Mouse (Mus musculus): ENCODE measurements around the gene Ndufs2. TPM values are rescaled to one million over a fixed set of nuclear protein-coding genes. Genes with fewer than 3 reads are reported as not detected.

Ndufs2 gene
- polyA plus RNA-seq (2015; fragmentation: Nextera tagmentation; extraction: Ambion mirVana) = 262 and 280 TPM in 2 replicates

DNA sequence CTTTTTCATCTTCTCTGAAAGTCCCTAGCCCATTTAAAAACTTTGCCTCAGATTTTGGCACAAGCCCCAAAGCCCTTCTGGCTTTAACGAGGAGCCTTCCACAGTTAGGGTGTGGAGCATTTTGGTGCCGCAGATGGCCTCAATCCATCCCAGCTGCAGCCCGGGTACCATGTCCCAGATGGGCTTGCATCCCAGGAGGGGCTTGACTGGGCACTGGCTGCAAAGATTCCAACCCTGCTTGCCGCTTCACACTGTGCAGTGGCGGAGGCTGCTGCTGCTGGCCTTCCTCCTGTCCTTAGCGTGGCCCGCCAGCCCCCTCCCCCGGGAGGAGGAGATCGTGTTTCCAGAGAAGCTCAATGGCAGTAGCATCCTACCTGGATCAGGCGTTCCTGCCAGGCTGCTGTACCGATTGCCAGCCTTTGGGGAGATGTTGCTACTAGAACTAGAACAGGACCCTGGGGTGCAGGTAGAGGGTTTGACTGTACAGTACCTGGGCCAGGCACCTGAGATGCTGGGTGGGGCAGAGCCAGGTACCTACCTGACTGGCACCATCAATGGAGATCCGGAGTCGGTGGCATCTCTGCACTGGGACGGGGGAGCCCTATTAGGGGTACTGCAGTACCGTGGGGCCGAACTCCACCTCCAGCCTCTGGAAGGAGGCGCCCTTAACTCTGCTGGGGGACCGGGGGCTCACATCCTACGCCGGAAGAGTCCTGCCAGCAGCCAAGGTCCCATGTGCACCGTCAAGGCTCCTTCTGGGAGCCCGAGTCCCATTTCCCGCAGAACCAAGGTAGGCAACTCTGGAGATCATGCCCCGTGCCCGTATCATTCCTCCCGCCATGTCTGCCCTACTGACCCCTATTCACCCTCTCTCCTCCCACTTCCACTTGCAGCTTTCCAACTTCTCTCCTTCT, at the start of gene Ndufs2:
Gene Ndufs2 (minus strand): TSS at position 709 of the 914 bp plus-strand sequence.
- Histone ChIP-seq H3K27ac (ENCODE audit: low read depth, low read length) (peak within 1 kb of the TSS; percentile 70), H3K4me1 (ENCODE audit: control insufficient read depth, insufficient read depth, low read depth, low read length) (peaks cover 35% of the 10 kb centered on the region), H3K9ac (ENCODE audit: low read depth, low read length) (peak within 1 kb of the TSS; percentile 57), H3K9me3 (ENCODE audit: control insufficient read depth, low read length) (no peaks in the 10 kb centered on the region), H3K36me3 (ENCODE audit: control insufficient read depth, insufficient read depth, low read length) (no peaks in the 10 kb centered on the region), H3K4me3 (ENCODE audit: low read length) (peak within 1 kb of the TSS; percentile 37), H3K27me3 (replicated peaks; ENCODE audit: control insufficient read depth, insufficient read depth, low read length) (no peaks in the 10 kb centered on the region), H3K4me2 (ENCODE audit: low read length) (peak within 1 kb of the TSS; percentile 59)
- peak; percentile 1; the same call in 1 of the 2 replicates for ATAC-seq
- WGBS = 7% methylated on average over 24 of the region's 26 CpGs

DNA sequence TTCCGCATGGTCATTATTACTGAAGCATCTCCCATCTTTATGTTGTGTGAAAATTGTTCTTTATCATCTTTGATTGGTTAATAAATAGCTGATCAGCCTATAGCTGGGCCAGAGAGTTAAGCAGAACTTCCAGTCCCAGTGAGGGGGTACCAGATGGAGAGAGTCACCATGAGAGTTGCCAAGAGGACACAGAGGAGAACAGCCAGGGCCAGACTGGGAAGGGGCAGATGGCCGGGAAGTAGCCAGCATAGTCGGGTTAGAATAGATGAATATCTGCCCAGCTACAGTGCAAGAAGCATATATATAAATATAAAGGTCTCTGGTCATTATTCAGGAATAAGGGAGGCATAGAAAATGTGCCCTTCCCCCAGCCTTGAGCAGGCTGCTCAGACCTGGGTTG, 47.0 kb upstream of the Ndufs2 start:
- Histone ChIP-seq H3K4me2 (ENCODE audit: low read length) (no peak overlapping the region), H3K36me3 (ENCODE audit: control insufficient read depth, insufficient read depth, low read length) (no peaks in the 10 kb centered on the region), H3K27me3 (replicated peaks; ENCODE audit: control insufficient read depth, insufficient read depth, low read length) (peaks cover 4% of the 10 kb centered on the region), H3K9me3 (ENCODE audit: control insufficient read depth, low read length) (no peaks in the 10 kb centered on the region), H3K4me1 (ENCODE audit: control insufficient read depth, insufficient read depth, low read depth, low read length) (peaks cover 9% of the 10 kb centered on the region), H3K4me3 (ENCODE audit: low read length) (no peak overlapping the region), H3K27ac (ENCODE audit: low read depth, low read length) (no peak overlapping the region), H3K9ac (ENCODE audit: low read depth, low read length) (no peak overlapping the region)
- no peak for ATAC-seq
- WGBS = 73% methylated on average over 3 of the region's 3 CpGs

DNA sequence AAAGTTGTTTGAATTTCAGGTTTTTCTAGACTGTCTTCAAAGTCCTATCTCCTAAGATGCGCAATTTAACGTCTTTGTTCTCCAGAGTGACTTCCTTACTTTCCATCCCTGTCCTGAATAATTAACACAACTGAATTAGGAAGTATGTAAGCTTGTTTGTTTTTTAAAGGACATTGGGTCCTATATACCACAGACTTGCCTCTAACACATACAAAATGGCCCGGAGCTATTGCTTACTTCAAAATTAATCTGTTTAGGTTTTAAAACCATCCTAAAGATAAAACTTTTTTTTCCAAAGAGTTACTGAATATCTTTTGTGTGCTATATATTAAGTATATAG, 43.8 kb upstream of the Ndufs2 start:
- ATAC-seq = peak; percentile 35
- peak overlapping the region; percentile 78 for H3K4me3 ChIP-seq (ENCODE audit: low read length)
- peak overlapping the region; percentile 77 for H3K4me2 ChIP-seq (ENCODE audit: low read length)
- H3K9ac ChIP-seq (ENCODE audit: low read depth, low read length) = peak overlapping the region; percentile 91
- 16% methylated on average over 3 of the region's 3 CpGs for WGBS
- peaks cover 4% of the 10 kb centered on the region for H3K27me3 ChIP-seq (replicated peaks; ENCODE audit: control insufficient read depth, insufficient read depth, low read length)
- 0 out of 2 replicates have a peak, but pooled peaks cover under 1% of the 10 kb centered on the region for H3K36me3 ChIP-seq (ENCODE audit: control insufficient read depth, insufficient read depth, low read length)
- H3K9me3 ChIP-seq (ENCODE audit: control insufficient read depth, low read length) = no peaks in the 10 kb centered on the region
- peak overlapping the region; percentile 96 for H3K27ac ChIP-seq (ENCODE audit: low read depth, low read length)
- peaks cover 9% of the 10 kb centered on the region for H3K4me1 ChIP-seq (ENCODE audit: control insufficient read depth, insufficient read depth, low read depth, low read length)

- Histone ChIP-seq H3K36me3 (ENCODE audit: control insufficient read depth, insufficient read depth, low read length) (peaks cover 4% of the 10 kb centered on the region; the same call in 1 of the 2 replicates), H3K9ac (ENCODE audit: low read depth, low read length) (peak within 1 kb of the TSS; percentile 91), H3K4me2 (ENCODE audit: low read length) (peak within 1 kb of the TSS; percentile 77), H3K27ac (ENCODE audit: low read depth, low read length) (peak within 1 kb of the TSS; percentile 96), H3K9me3 (ENCODE audit: control insufficient read depth, low read length) (no peaks in the 10 kb centered on the region), H3K27me3 (replicated peaks; ENCODE audit: control insufficient read depth, insufficient read depth, low read length) (peaks cover 4% of the 10 kb centered on the region), H3K4me1 (ENCODE audit: control insufficient read depth, insufficient read depth, low read depth, low read length) (peaks cover 9% of the 10 kb centered on the region), H3K4me3 (ENCODE audit: low read length) (peak within 1 kb of the TSS; percentile 78)
- WGBS = under 1% methylated on average over 42 of the region's 42 CpGs
- peak; percentile 89 for ATAC-seq
These were observed 43.3 kb upstream of the Ndufs2 start, which contains the start of gene Ufc1 for GRCm38 (mm10) chr1:171294298-171295062. Gene Ufc1, minus strand, starts transcription at chr1:171295024.

DNA sequence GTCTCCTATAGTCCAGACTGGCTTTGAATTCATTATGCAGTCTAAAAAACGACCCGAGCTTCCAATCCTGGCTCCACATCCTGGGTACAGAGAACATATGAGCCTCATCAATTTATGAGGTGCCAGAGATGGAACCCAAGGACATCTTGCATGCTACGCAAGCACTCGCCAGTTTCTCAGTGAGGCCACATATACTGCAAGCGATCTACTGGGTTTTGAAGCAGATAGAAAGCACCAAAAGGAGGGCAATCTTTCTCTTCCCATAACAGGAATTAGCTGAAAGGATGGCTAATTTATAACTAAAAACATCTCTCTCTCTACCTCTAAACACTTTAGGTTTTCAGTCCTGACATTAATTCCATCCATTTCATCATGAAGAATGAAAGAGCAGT, 42.7 kb upstream of the Ndufs2 start:
- ATAC-seq = no peak
- Histone ChIP-seq H3K4me2 (ENCODE audit: low read length) (peak overlapping the region; percentile 77), H3K27ac (ENCODE audit: low read depth, low read length) (peak overlapping the region; percentile 96), H3K27me3 (replicated peaks; ENCODE audit: control insufficient read depth, insufficient read depth, low read length) (peaks cover 4% of the 10 kb centered on the region), H3K9ac (ENCODE audit: low read depth, low read length) (peak overlapping the region; percentile 91), H3K9me3 (ENCODE audit: control insufficient read depth, low read length) (no peaks in the 10 kb centered on the region), H3K4me1 (ENCODE audit: control insufficient read depth, insufficient read depth, low read depth, low read length) (peaks cover 9% of the 10 kb centered on the region), H3K4me3 (ENCODE audit: low read length) (peak overlapping the region; percentile 78), H3K36me3 (ENCODE audit: control insufficient read depth, insufficient read depth, low read length) (peaks cover 8% of the 10 kb centered on the region)
- WGBS = 38% methylated on average over 5 of the region's 5 CpGs

DNA sequence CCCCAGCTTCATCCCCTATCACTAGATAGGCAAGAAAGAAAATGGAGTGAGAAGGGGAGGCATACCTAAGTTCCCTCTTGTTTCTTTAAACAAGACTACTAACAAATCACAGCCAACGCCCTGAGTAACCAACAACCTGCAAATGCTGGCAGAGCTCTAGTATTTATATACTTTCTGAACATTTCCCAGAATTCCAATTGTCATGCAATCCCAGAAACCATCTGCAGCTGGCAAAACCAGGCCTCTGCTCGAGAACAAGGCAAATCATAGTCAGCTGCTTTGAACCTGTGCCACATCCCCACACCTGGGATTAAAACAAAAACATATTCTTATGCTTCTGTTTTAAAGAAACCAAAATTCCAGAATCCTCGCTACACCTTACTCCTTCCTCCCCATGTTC, 42.2 kb upstream of the Ndufs2 start:
- Histone ChIP-seq H3K4me2 (ENCODE audit: low read length) (peak overlapping the region; percentile 77), H3K4me1 (ENCODE audit: control insufficient read depth, insufficient read depth, low read depth, low read length) (peaks cover 10% of the 10 kb centered on the region), H3K27ac (ENCODE audit: low read depth, low read length) (no peak overlapping the region), H3K27me3 (replicated peaks; ENCODE audit: control insufficient read depth, insufficient read depth, low read length) (peaks cover 4% of the 10 kb centered on the region), H3K36me3 (ENCODE audit: control insufficient read depth, insufficient read depth, low read length) (peaks cover 11% of the 10 kb centered on the region), H3K9ac (ENCODE audit: low read depth, low read length) (no peak overlapping the region), H3K4me3 (ENCODE audit: low read length) (peak overlapping the region; percentile 78; the same call in 1 of the 2 replicates), H3K9me3 (ENCODE audit: control insufficient read depth, low read length) (no peaks in the 10 kb centered on the region)
- 86% methylated on average over 3 of the region's 3 CpGs for WGBS
- ATAC-seq = no peak

- Histone ChIP-seq H3K4me3 (ENCODE audit: low read length) (peak overlapping the region; percentile 94; the same call in 1 of the 2 replicates), H3K27me3 (replicated peaks; ENCODE audit: control insufficient read depth, insufficient read depth, low read length) (no peaks in the 10 kb centered on the region), H3K4me2 (ENCODE audit: low read length) (peak overlapping the region; percentile 48), H3K9me3 (ENCODE audit: control insufficient read depth, low read length) (no peaks in the 10 kb centered on the region), H3K4me1 (ENCODE audit: control insufficient read depth, insufficient read depth, low read depth, low read length) (peaks cover 19% of the 10 kb centered on the region), H3K36me3 (ENCODE audit: control insufficient read depth, insufficient read depth, low read length) (peaks cover 21% of the 10 kb centered on the region), H3K27ac (ENCODE audit: low read depth, low read length) (peak overlapping the region; percentile 97), H3K9ac (ENCODE audit: low read depth, low read length) (peak overlapping the region; percentile 99; the same call in 1 of the 2 replicates)
- WGBS = 68% methylated on average over 4 of the region's 4 CpGs
- ATAC-seq = no peak
These were observed 37.1 kb upstream of the Ndufs2 start for GRCm38 (mm10) chr1:171288328-171288727.

DNA sequence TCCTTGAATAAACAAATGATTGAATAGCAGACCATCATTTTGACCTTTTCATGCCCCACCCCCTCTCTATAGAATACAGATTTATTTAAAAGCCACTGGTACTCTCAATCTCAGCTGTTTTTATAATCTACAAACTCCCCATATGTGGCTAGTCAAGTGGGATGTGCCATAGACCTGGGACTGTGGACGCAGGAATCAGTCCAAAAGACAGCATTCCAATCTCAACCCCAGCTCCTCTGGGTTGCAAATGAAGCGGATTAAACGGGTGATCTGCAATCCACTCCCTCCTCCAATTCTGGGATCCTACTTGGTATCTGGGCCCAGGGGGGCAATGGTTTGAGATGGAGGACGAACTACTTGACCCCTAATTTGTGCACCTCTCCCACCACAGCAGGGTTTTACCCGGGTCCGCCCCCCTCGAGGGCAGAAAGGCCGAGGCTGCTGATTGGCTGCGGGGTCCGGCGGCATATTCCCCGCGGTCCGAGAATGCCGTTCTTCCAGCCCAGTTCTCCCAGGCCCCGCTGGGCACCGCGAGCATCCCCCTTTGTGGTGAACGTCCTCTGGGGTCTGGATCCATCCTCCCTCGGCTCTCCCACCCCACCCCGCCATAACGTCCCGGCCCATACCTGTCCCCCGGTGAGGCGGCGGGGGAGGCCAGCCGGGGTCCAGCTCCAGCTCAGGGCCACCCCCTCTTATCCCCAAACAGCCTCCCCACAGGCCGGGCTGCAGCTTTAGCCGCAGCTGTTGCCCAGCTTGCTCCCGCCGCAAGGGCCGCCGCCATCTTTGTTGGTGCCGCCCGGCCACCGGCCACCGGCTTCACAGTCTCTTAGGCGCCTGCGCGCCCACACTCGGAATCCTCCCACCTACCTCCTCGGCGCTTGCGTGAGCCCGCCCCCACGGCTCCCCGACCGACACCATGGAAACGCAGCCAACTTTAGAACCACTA, 36.2 kb upstream of the Ndufs2 start, which contains the start of gene Usp21:
Gene Usp21 (minus strand): TSS at position 856 of the 946 bp plus-strand sequence.
- Histone ChIP-seq H3K27me3 (replicated peaks; ENCODE audit: control insufficient read depth, insufficient read depth, low read length) (no peaks in the 10 kb centered on the region), H3K27ac (ENCODE audit: low read depth, low read length) (peak within 1 kb of the TSS; percentile 97), H3K4me2 (ENCODE audit: low read length) (peak within 1 kb of the TSS; percentile 65), H3K9ac (ENCODE audit: low read depth, low read length) (peak within 1 kb of the TSS; percentile 99), H3K36me3 (ENCODE audit: control insufficient read depth, insufficient read depth, low read length) (peaks cover 23% of the 10 kb centered on the region), H3K4me1 (ENCODE audit: control insufficient read depth, insufficient read depth, low read depth, low read length) (peaks cover 18% of the 10 kb centered on the region), H3K4me3 (ENCODE audit: low read length) (peak within 1 kb of the TSS; percentile 94), H3K9me3 (ENCODE audit: control insufficient read depth, low read length) (no peaks in the 10 kb centered on the region)
- peak; percentile 95 for ATAC-seq
- WGBS = under 1% methylated on average over 49 of the region's 49 CpGs

All from hindbrain, embryonic 16.5 days (tissue).